Mouse (Mus musculus) adrenal gland, adult (tissue): Measurements from ENCODE around the gene Dcun1d4.

ENCODE experiments used
- DNase-seq, 2 experiments: peaks; one replicate each; pipeline ENCODE4 v3.0.0; 2022 to 2023; ENCODE audit warnings: low spot score in 1 of 2; ENCODE audit not compliant: inconsistent age in 2 of 2

The Dcun1d4 gene

GRCm38 (mm10) chr5:73585212-73586115 is 104.7 kb downstream of the Dcun1d4 start:
- peak; percentile 81 to 90 for DNase-seq

GRCm38 (mm10) chr5:73586597-73586996 is 105.8 kb downstream of the Dcun1d4 start:
- DNase-seq = peak in 1 of 2 experiments; percentile 15

- DNase-seq = no peak
Measured at GRCm38 (mm10) chr5:73587119-73587518, 106.3 kb downstream of the Dcun1d4 start.

GRCm38 (mm10) chr5:73598943-73599695 is 118.3 kb downstream of the Dcun1d4 start:
- peak; percentile 42 to 60 for DNase-seq

GRCm38 (mm10) chr5:73599991-73600390 is 119.2 kb downstream of the Dcun1d4 start:
- DNase-seq = peak; percentile 67 to 85

GRCm38 (mm10) chr5:73601361-73601763 is 120.6 kb downstream of the Dcun1d4 start:
- DNase-seq = no peak

GRCm38 (mm10) chr5:73602865-73603264 is 122.1 kb downstream of the Dcun1d4 start:
- peak in 1 of 2 experiments; percentile 27 for DNase-seq

GRCm38 (mm10) chr5:73604542-73604941 is 123.7 kb downstream of the Dcun1d4 start:
- DNase-seq = no peak

GRCm38 (mm10) chr5:73604964-73605363 is 124.2 kb downstream of the Dcun1d4 start:
- no peak for DNase-seq
